Mouse (Mus musculus): ENCODE data around the gene Kbtbd12. TPM values are rescaled to one million over a fixed set of nuclear protein-coding genes. Genes with fewer than 3 reads are reported as not detected.

Kbtbd12 gene
- polyA plus RNA-seq, 1 experiment from 2014 or later = 0.33 TPM

- no peak for DNase-seq
- WGBS = 64% methylated on average over 6 of the region's 6 CpGs
- peaks cover 10% of the 10 kb centered on the region; the same call in 1 of the 2 replicates for H3K4me1 ChIP-seq (ENCODE audit: control insufficient read depth, insufficient read depth, low read length)
- no peak overlapping the region for H3K27ac ChIP-seq (replicated peaks; ENCODE audit: low read depth, low read length)
- no peaks in the 10 kb centered on the region for H3K36me3 ChIP-seq (ENCODE audit: control insufficient read depth, insufficient read depth, low read length)
- H3K9ac ChIP-seq (replicated peaks; ENCODE audit: low read length) = no peak overlapping the region
- no peak overlapping the region for H3K4me2 ChIP-seq (ENCODE audit: low read length)
- no peak overlapping the region for H3K4me3 ChIP-seq (replicated peaks; ENCODE audit: low read depth, low read length)
- no peak for ATAC-seq (ENCODE audit: low FRiP score, low TSS enrichment)
- H3K27me3 ChIP-seq (ENCODE audit: control insufficient read depth, insufficient read depth, low read length) = no peaks in the 10 kb centered on the region
- H3K9me3 ChIP-seq (ENCODE audit: control insufficient read depth, low read length) = no peaks in the 10 kb centered on the region
Observed at GRCm38 (mm10) chr6:88631293-88631692, 6.5 kb downstream of the Kbtbd12 start.

- ATAC-seq (ENCODE audit: low FRiP score, low TSS enrichment) (no peak), DNase-seq (no peak)
- Histone ChIP-seq H3K36me3 (ENCODE audit: control insufficient read depth, insufficient read depth, low read length) (no peaks in the 10 kb centered on the region), H3K9me3 (ENCODE audit: control insufficient read depth, low read length) (no peaks in the 10 kb centered on the region), H3K4me1 (ENCODE audit: control insufficient read depth, insufficient read depth, low read length) (peaks cover 10% of the 10 kb centered on the region; the same call in 1 of the 2 replicates), H3K9ac (replicated peaks; ENCODE audit: low read length) (no peak overlapping the region), H3K27ac (replicated peaks; ENCODE audit: low read depth, low read length) (no peak overlapping the region), H3K27me3 (ENCODE audit: control insufficient read depth, insufficient read depth, low read length) (no peaks in the 10 kb centered on the region), H3K4me2 (ENCODE audit: low read length) (no peak overlapping the region), H3K4me3 (replicated peaks; ENCODE audit: low read depth, low read length) (no peak overlapping the region)
- 85% methylated on average over 5 of the region's 5 CpGs for WGBS
Observed at GRCm38 (mm10) chr6:88630560-88630959, 7.2 kb downstream of the Kbtbd12 start.

GRCm38 (mm10) chr6:88629821-88630220 lies 7.9 kb downstream of the Kbtbd12 start:
- DNase-seq (no peak), ATAC-seq (ENCODE audit: low FRiP score, low TSS enrichment) (no peak)
- Histone ChIP-seq H3K9me3 (ENCODE audit: control insufficient read depth, low read length) (no peaks in the 10 kb centered on the region), H3K36me3 (ENCODE audit: control insufficient read depth, insufficient read depth, low read length) (no peaks in the 10 kb centered on the region), H3K4me3 (replicated peaks; ENCODE audit: low read depth, low read length) (no peak overlapping the region), H3K27ac (replicated peaks; ENCODE audit: low read depth, low read length) (no peak overlapping the region), H3K4me1 (ENCODE audit: control insufficient read depth, insufficient read depth, low read length) (peaks cover 10% of the 10 kb centered on the region; the same call in 1 of the 2 replicates), H3K9ac (replicated peaks; ENCODE audit: low read length) (no peak overlapping the region), H3K4me2 (ENCODE audit: low read length) (no peak overlapping the region), H3K27me3 (ENCODE audit: control insufficient read depth, insufficient read depth, low read length) (no peaks in the 10 kb centered on the region)
- WGBS = 92% methylated on average over 2 of the region's 2 CpGs

GRCm38 (mm10) chr6:88627317-88627811 lies 10.4 kb downstream of the Kbtbd12 start:
- no peaks in the 10 kb centered on the region for H3K27me3 ChIP-seq (ENCODE audit: control insufficient read depth, insufficient read depth, low read length)
- H3K27ac ChIP-seq (replicated peaks; ENCODE audit: low read depth, low read length) = peak overlapping the region; percentile 80
- WGBS = under 1% methylated on average over 51 of the region's 51 CpGs
- H3K4me1 ChIP-seq (ENCODE audit: control insufficient read depth, insufficient read depth, low read length) = peaks cover 10% of the 10 kb centered on the region; the same call in 1 of the 2 replicates
- peak; percentile 97 for DNase-seq
- H3K36me3 ChIP-seq (ENCODE audit: control insufficient read depth, insufficient read depth, low read length) = no peaks in the 10 kb centered on the region
- peak overlapping the region; percentile 66 for H3K9ac ChIP-seq (replicated peaks; ENCODE audit: low read length)
- ATAC-seq (ENCODE audit: low FRiP score, low TSS enrichment) = peak; percentile 96
- H3K4me2 ChIP-seq (ENCODE audit: low read length) = peak overlapping the region; percentile 96
- peak overlapping the region; percentile 55 for H3K4me3 ChIP-seq (replicated peaks; ENCODE audit: low read depth, low read length)
- H3K9me3 ChIP-seq (ENCODE audit: control insufficient read depth, low read length) = no peaks in the 10 kb centered on the region

- H3K4me1 ChIP-seq (ENCODE audit: control insufficient read depth, insufficient read depth, low read length) = peaks cover 10% of the 10 kb centered on the region; the same call in 1 of the 2 replicates
- DNase-seq (peak; percentile 58), ATAC-seq (ENCODE audit: low FRiP score, low TSS enrichment) (no peak)
- H3K27me3 ChIP-seq (ENCODE audit: control insufficient read depth, insufficient read depth, low read length) = no peaks in the 10 kb centered on the region
- peak overlapping the region; percentile 55 for H3K4me3 ChIP-seq (replicated peaks; ENCODE audit: low read depth, low read length)
- H3K36me3 ChIP-seq (ENCODE audit: control insufficient read depth, insufficient read depth, low read length) = no peaks in the 10 kb centered on the region
- H3K9me3 ChIP-seq (ENCODE audit: control insufficient read depth, low read length) = no peaks in the 10 kb centered on the region
- WGBS = 21% methylated on average over 11 of the region's 11 CpGs
- peak overlapping the region; percentile 66 for H3K9ac ChIP-seq (replicated peaks; ENCODE audit: low read length)
- peak overlapping the region; percentile 96 for H3K4me2 ChIP-seq (ENCODE audit: low read length)
- H3K27ac ChIP-seq (replicated peaks; ENCODE audit: low read depth, low read length) = peak overlapping the region; percentile 80
Observed at GRCm38 (mm10) chr6:88626912-88627311, 10.8 kb downstream of the Kbtbd12 start.

- no peaks in the 10 kb centered on the region for H3K36me3 ChIP-seq (ENCODE audit: control insufficient read depth, insufficient read depth, low read length)
- 0 out of 2 replicates have a peak overlapping the region, but pooled peaks have one; percentile 8 for H3K27ac ChIP-seq (replicated peaks; ENCODE audit: low read depth, low read length)
- ATAC-seq (ENCODE audit: low FRiP score, low TSS enrichment) (no peak), DNase-seq (no peak)
- no peak overlapping the region for H3K4me3 ChIP-seq (replicated peaks; ENCODE audit: low read depth, low read length)
- no peak overlapping the region; the same call in 1 of the 2 replicates for H3K4me2 ChIP-seq (ENCODE audit: low read length)
- H3K27me3 ChIP-seq (ENCODE audit: control insufficient read depth, insufficient read depth, low read length) = no peaks in the 10 kb centered on the region
- H3K9me3 ChIP-seq (ENCODE audit: control insufficient read depth, low read length) = no peaks in the 10 kb centered on the region
- peaks cover 10% of the 10 kb centered on the region; the same call in 1 of the 2 replicates for H3K4me1 ChIP-seq (ENCODE audit: control insufficient read depth, insufficient read depth, low read length)
- WGBS = 77% methylated on average over 4 of the region's 4 CpGs
- H3K9ac ChIP-seq (replicated peaks; ENCODE audit: low read length) = no peak overlapping the region
Observed at GRCm38 (mm10) chr6:88626462-88626861, 11.3 kb downstream of the Kbtbd12 start.

- Histone ChIP-seq H3K4me1 (ENCODE audit: control insufficient read depth, insufficient read depth, low read length) (0 out of 2 replicates have a peak, but pooled peaks cover 2% of the 10 kb centered on the region), H3K9ac (replicated peaks; ENCODE audit: low read length) (no peak overlapping the region), H3K27me3 (ENCODE audit: control insufficient read depth, insufficient read depth, low read length) (no peaks in the 10 kb centered on the region), H3K4me2 (ENCODE audit: low read length) (no peak overlapping the region), H3K36me3 (ENCODE audit: control insufficient read depth, insufficient read depth, low read length) (no peaks in the 10 kb centered on the region), H3K4me3 (replicated peaks; ENCODE audit: low read depth, low read length) (no peak overlapping the region), H3K27ac (replicated peaks; ENCODE audit: low read depth, low read length) (no peak overlapping the region), H3K9me3 (ENCODE audit: control insufficient read depth, low read length) (no peaks in the 10 kb centered on the region)
- 82% methylated on average over 4 of the region's 4 CpGs for WGBS
- DNase-seq (no peak), ATAC-seq (ENCODE audit: low FRiP score, low TSS enrichment) (no peak)
Observed at GRCm38 (mm10) chr6:88621816-88622481, 15.8 kb downstream of the Kbtbd12 start.

- 38% methylated on average over 5 of the region's 5 CpGs for WGBS
Observed at GRCm38 (mm10) chr6:88619542-88619941, 18.2 kb downstream of the Kbtbd12 start.

GRCm38 (mm10) chr6:88615352-88615751 lies 22.4 kb downstream of the Kbtbd12 start:
- no peak for DNase-seq

More at GRCm38 (mm10) chr6:88619542-88619941, 18.2 kb downstream of the Kbtbd12 start:
- H3K4me1 ChIP-seq (ENCODE audit: control insufficient read depth, insufficient read depth, low read length) = no peaks in the 10 kb centered on the region
- no peak overlapping the region for H3K4me3 ChIP-seq (replicated peaks; ENCODE audit: low read depth, low read length)
- H3K9me3 ChIP-seq (ENCODE audit: control insufficient read depth, low read length) = no peaks in the 10 kb centered on the region
- no peak overlapping the region for H3K27ac ChIP-seq (replicated peaks; ENCODE audit: low read depth, low read length)
- ATAC-seq (ENCODE audit: low FRiP score, low TSS enrichment) (no peak), DNase-seq (peak; percentile 39)
- no peak overlapping the region for H3K4me2 ChIP-seq (ENCODE audit: low read length)
- H3K9ac ChIP-seq (replicated peaks; ENCODE audit: low read length) = no peak overlapping the region
- no peaks in the 10 kb centered on the region for H3K36me3 ChIP-seq (ENCODE audit: control insufficient read depth, insufficient read depth, low read length)
- H3K27me3 ChIP-seq (ENCODE audit: control insufficient read depth, insufficient read depth, low read length) = no peaks in the 10 kb centered on the region

More at GRCm38 (mm10) chr6:88615352-88615751, 22.4 kb downstream of the Kbtbd12 start:
- no peaks in the 10 kb centered on the region for H3K36me3 ChIP-seq (ENCODE audit: control insufficient read depth, insufficient read depth, low read length)
- H3K4me3 ChIP-seq (replicated peaks; ENCODE audit: low read depth, low read length) = no peak overlapping the region
- H3K4me1 ChIP-seq (ENCODE audit: control insufficient read depth, insufficient read depth, low read length) = no peaks in the 10 kb centered on the region; the same call in 1 of the 2 replicates
- H3K9ac ChIP-seq (replicated peaks; ENCODE audit: low read length) = no peak overlapping the region
- no peak overlapping the region for H3K4me2 ChIP-seq (ENCODE audit: low read length)
- H3K9me3 ChIP-seq (ENCODE audit: control insufficient read depth, low read length) = no peaks in the 10 kb centered on the region
- no peaks in the 10 kb centered on the region for H3K27me3 ChIP-seq (ENCODE audit: control insufficient read depth, insufficient read depth, low read length)
- no peak for ATAC-seq (ENCODE audit: low FRiP score, low TSS enrichment)
- 85% methylated on average over 2 of the region's 2 CpGs for WGBS
- no peak overlapping the region for H3K27ac ChIP-seq (replicated peaks; ENCODE audit: low read depth, low read length)
